Mouse (Mus musculus): ENCODE data around the gene Vmn1r41.
A peak's percentile ranks its signal among the peaks of the same experiment; 100 is the strongest.

Gene Vmn1r41

GRCm38 (mm10) chr6:89740466-89740865 is at the start of gene Vmn1r41:
Gene Vmn1r41, plus strand, starts transcription at chr6:89740766.
- no peak for DNase-seq (ENCODE audit: low read depth, low spot score)

- peak; percentile 99 for DNase-seq (ENCODE audit: low read depth, low spot score)
These were observed 33.9 kb upstream of the Vmn1r41 start for GRCm38 (mm10) chr6:89706624-89707023.

- DNase-seq (ENCODE audit: low read depth, low spot score) = no peak
These were observed 33.3 kb upstream of the Vmn1r41 start, which contains the start of gene Vmn1r40 for GRCm38 (mm10) chr6:89707240-89707639. Gene Vmn1r40, plus strand, starts transcription at chr6:89707540.

GRCm38 (mm10) chr6:89718051-89718450 is 22.5 kb upstream of the Vmn1r41 start:
- DNase-seq (ENCODE audit: low read depth, low spot score) = peak; percentile 29

- DNase-seq (ENCODE audit: low read depth, low spot score) = peak; percentile 58
These were observed 2.2 kb downstream of the Vmn1r41 start for GRCm38 (mm10) chr6:89742811-89743210.

- peak; percentile 90 for DNase-seq (ENCODE audit: low read depth, low spot score)
These were observed 49.7 kb downstream of the Vmn1r41 start for GRCm38 (mm10) chr6:89790231-89790630.

Data from 3T3-L1 (cell line).